Mouse (Mus musculus) spleen, adult 12 weeks (tissue): ENCODE results near the gene Arsg.

Source experiments
- DNase-seq: peaks from one replicate; pipeline ENCODE4 v3.0.0; 2022; ENCODE audit warnings: low spot score

Gene Arsg

GRCm38 (mm10) chr11:109473171-109474085 lies at the start of gene Arsg, which contains the start of gene Slc16a6:
Gene Arsg, plus strand, starts transcription at chr11:109473374.
Gene Slc16a6, minus strand, starts transcription at chr11:109473598.
- peak; percentile 87 for DNase-seq

GRCm38 (mm10) chr11:109425392-109426271 lies 47.5 kb upstream of the Arsg start, which contains the start of gene Amz2:
Gene Amz2, plus strand, starts transcription at chr11:109425946.
- DNase-seq, result peak; percentile 99

GRCm38 (mm10) chr11:109426272-109426586 lies 46.9 kb upstream of the Arsg start:
- no peak for DNase-seq

DNA sequence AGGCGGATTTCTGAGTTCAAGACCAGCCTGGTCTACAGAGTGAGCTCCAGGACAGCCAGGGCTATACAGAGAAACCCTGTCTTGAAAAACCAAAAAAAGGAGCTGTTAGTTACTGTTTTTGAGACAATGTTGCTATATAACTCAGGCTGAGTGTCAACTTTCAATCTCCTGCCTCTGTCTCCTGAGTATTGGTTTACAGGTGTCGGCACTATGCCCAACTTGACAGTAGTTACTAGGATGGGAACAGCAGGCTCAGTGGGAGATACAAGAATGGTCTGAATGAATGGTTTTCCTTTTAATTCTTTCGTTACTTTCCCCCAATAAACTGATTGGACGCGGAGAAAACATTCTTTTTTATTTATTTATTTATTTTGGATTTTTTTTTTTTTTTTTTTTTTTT lies 45.8 kb upstream of the Arsg start:
- no peak for DNase-seq

DNA sequence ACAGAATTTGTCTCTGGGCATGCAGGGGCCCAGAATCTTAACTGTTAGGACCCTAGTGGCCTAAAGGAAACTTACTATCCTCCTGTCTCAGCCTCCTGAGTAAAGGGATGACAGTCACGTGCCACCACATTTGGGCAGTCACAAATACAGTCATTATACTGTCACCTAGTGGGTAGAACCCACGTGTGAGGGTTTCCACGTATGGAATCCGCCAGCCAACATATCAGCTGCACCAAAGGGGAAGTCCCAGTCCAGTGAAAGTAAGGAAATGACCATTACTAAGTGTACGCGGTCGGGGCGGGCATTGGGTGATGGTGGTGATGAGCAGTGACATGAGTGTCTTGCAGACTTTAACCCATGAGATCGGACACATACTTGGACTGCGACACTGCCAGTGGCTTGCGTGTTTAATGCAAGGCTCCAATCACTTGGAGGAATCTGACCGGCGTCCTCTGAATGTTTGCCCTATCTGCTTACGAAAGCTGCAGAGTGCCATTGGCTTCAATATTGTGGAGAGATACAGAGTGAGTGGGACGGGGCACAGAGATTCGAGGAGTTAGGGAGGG lies 38.9 kb upstream of the Arsg start:
- no peak for DNase-seq

GRCm38 (mm10) chr11:109436889-109437288 lies 36.3 kb upstream of the Arsg start:
- DNase-seq, result no peak

DNA sequence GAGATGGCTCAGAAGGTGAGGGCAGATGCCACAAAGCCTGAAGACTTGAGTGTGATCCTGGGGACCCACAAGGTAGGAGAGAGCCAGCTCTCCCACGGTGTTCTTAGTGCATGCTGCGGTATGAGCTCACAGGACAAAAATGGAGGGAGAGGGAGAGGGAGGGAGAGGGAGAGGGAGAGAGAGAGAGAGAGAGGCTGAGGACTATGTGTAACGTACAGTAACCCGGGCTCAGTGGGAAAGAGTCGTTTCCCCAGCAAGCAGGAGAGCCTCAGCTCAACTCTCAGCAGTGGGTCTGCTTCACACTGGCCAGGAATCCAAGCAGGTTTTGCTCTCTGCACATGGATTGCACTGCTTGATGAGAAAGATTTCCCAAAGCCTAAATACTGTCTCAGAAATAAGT lies 34.0 kb upstream of the Arsg start:
- no peak for DNase-seq

GRCm38 (mm10) chr11:109439829-109440340 lies 33.3 kb upstream of the Arsg start:
- peak; percentile 55 for DNase-seq

DNA sequence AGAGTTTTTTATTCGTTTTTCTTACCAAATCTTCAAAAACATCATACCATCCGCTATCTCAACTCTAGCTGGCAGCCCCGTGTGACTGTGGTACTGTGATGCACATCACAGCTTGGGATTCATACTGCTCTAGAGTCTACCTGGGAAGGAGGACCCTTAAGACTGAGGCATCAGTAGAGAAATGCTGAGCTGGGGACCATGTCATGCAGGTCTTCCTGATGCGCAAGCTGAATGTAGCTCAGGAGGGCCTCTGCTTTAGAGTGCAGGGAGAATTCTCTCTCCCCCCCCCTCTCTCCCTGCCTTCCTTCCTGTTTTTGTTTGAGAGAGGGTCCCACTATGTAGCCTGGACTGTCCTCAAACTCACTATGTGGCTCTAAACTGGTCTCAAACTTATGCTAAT lies 32.5 kb upstream of the Arsg start:
- no peak for DNase-seq

GRCm38 (mm10) chr11:109441119-109441518 lies 32.1 kb upstream of the Arsg start:
- peak; percentile 36 for DNase-seq

DNA sequence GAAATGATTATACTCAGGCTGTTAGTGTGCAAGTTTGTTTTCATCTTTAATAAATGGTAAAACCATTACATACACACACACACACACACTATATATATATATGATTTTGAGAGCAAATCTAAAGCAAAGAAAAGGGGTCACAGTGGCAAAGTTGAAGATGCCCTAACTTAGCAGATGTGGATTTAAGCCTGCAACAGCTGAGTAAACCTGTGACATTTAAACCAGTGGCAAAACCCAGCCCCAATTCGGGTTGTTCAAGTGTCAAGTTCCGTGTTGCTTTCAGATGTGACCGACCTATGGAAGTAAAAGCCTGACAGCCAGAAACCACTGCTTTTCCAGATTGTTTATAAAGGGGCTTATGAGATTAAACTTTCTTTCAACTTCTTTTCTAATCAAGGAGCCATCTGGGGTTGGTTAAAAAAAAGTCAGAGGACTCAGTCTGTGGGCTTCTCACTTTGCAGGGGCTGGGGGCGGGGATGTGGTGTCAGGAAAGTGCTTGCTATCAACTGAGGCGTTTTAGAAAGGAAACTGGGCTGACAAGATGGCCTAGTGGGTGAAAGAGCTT lies 30.9 kb upstream of the Arsg start:
- no peak for DNase-seq

DNA sequence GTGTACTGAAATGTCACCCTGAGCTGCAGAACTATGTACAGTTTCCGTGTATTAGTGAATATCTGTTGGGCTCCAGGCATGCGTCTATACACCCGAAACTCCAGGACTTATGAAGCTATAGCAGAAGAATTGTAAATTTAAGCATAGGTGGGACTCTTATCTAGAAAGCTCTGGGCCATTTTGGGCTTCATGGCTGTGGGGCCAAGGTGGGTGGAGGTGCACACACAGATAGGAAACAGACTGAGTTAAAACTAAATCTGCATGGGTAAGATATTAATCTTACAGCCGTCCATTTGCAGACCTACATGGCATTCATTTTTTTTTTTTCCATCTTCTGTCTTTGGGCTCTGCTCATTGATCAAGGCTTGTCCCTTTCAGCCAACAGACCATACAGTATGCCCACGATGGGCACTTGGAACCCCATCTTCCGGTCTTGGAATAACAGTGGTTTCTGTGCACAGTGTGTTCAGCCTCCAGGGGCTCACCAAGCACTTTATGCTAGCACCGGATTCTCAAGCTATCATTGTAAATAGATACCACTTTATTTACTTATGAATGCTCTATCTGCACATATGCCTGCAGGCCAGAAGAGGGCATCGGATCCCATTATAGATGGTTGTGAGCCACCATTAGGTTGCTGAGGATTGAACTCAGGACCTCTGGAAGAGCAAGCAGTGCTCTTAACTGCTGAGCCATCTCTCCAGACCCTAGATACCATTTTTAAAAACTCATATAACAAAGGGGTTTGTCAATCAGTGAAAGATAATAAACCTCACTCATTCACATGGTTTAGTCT lies 29.5 kb upstream of the Arsg start:
- DNase-seq, result no peak

- no peak for DNase-seq
These were observed 28.6 kb upstream of the Arsg start for GRCm38 (mm10) chr11:109444600-109444999.

DNA sequence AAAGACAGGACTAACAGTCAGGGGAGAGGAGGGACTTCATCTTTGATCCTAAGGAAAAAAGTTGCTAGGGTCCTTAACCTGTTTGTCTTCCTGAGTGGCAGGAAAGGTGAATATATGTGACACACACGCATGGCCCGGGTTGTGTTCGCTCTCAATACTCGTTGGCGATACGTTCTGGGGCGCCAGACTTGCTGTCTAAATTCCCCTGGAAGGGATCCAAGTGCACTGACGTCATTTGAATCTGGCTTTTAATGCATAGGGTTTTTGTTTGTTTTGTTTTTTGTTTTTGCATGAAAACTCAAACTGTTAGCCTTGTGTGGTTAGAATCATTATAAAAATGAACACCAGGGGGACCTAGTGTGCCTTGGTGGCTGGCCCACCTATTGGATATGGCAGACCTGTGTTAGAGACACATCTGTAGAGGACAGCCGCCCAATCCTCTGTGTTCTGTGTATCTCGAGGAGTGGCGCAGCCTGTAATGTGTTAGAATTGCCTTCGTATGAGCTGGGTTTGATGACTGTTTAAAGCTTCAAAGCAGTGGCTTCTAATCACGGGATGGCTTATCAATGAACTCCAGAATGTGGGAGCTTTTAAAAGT lies 27.6 kb upstream of the Arsg start:
- DNase-seq, result peak; percentile 22

- no peak for DNase-seq
These were observed 22.0 kb upstream of the Arsg start for GRCm38 (mm10) chr11:109451169-109451568.

DNA sequence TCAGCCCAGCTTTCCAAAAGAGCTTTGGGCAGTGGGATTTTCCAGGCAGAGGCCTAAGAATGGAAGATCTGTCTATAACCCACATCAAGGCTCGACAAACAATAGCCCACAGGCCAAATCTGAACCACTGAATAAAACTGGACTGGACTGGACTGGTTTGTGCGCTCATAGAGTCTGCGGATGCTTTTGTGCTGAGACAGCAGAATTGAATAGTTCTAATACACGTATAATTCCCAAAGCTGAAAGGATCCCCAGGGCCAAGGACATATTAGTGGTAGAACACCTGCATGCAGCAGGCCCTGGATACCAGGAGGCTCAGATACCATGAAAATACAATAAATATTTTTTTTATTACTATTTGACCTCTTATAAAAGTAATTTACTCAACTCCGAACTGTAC lies 16.9 kb upstream of the Arsg start:
- no peak for DNase-seq

GRCm38 (mm10) chr11:109458165-109458564 lies 15.0 kb upstream of the Arsg start:
- DNase-seq, result no peak

- no peak for DNase-seq
These were observed 12.6 kb upstream of the Arsg start for GRCm38 (mm10) chr11:109460586-109460985.

DNA sequence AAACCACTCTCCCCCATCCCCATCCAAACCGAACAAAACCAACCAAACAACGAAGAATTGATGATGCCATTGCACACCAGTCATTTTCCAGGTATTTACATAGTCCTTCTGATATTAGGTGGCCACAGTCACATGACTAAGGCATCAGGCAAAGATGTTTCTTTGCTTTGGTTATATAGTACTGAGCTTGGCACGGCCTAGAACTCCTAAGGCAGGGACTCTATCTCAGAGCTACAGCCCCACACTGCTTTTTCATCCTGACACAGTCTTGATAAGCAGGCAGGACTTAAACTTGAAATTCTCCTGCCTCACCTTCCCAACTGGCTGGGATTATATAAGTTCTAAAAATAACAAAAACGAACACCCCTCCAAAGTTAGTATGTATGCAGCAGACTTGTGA lies 8.1 kb upstream of the Arsg start:
- DNase-seq, result no peak

GRCm38 (mm10) chr11:109466987-109467386 lies 6.2 kb upstream of the Arsg start:
- DNase-seq, result no peak

DNA sequence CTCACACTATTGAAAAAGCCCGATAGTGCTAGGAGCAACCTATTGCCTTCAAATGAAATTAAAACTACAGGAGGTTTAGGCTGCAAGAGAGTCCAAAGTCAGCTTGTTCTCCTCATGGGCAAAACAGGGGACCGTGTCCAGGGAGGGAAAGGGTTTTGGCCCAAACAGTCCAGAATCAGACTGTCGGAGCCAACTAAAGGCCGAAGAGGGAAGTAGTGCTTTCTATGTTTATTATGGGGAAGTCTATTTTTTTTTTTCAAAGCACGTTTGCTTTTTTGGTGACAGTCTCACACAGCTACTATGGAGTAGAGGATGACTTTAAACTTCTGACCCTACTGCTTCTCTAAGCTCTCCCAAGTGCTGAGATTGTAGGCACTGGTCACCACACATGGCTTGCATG lies 5.0 kb upstream of the Arsg start:
- no peak for DNase-seq
